7 mouse cellular contexts compared by ENCODE assay signal in the genomic region with DNA sequence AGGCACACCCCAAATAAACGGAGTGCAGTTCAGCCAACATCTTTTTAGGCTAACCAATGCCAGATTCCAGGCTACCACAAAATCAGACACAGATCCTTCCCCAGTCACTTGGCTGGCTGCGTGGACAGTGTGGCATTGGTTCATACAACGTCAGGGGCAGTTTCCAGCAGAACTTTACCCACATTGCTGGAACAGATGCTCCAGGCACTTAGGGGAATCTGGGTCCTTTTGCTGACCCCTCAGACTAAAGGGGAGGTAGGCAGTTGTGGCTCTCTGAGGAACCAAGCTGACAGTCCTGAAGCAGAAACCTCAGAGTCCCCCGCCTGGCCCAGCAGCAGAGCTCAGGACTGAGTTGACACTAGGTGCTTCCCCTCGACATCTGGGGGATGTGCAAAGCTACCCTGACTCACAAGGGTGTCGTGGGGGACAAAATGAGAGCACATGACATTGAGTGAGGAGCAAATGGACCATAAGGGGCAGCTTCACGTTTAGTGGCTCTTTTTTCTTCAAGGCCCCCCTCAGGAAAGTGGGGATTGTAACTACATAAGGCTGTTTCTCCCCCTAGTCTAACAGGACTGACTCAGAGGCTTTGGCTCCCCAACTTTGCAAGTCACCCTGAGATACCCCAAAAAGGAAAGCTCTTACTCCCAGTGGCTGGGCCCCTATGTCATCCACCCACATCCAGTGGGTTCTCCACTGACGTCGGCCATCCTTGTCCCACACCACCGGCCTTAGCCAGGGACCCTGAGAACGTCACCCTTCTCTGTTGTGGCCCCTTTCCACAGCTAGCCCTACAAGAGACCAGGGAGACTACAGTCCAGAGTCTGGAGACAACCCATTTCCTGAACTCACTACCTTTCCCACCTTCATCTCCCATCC. TPM values are rescaled to one million over a fixed set of nuclear protein-coding genes. Genes with fewer than 3 reads are reported as not detected.
DNase-seq lines count a peak whose midpoint lies in the region; ATAC-seq and TF ChIP-seq lines count a peak whose summit lies in the region.

No protein-coding gene starts in this region.

- no peaks in the 10 kb centered on the region for H3K9me3 ChIP-seq in kidney, postnatal 0 days (replicated peaks; ENCODE audit: low read length)
- H3K9me3 ChIP-seq in CH12.LX (replicated peaks; ENCODE audit: low read length): no peaks in the 10 kb centered on the region
- no peaks in the 10 kb centered on the region for H3K9me3 ChIP-seq in embryonic facial prominence, embryonic 14.5 days (ENCODE audit: control insufficient read depth, low read length)
- no peaks in the 10 kb centered on the region for H3K9me3 ChIP-seq in midbrain, embryonic 15.5 days

- H3K4me1 ChIP-seq in kidney, postnatal 0 days (replicated peaks; ENCODE audit: insufficient read depth, low read length): peaks cover 15% of the 10 kb centered on the region
- peaks cover 29 to 47% of the 10 kb centered on the region in 2 experiments for H3K4me1 ChIP-seq in CH12.LX (ENCODE audit: control insufficient read depth in 1 of 2, insufficient read depth in 2 of 2)
- peaks cover 25% of the 10 kb centered on the region for H3K4me1 ChIP-seq in embryonic facial prominence, embryonic 14.5 days (ENCODE audit: control insufficient read depth, insufficient read depth, low read length)
- H3K4me1 ChIP-seq in midbrain, embryonic 15.5 days: peaks cover 6% of the 10 kb centered on the region

- dilution Hi-C loops in CH12.LX (cut with MboI; ENCODE audit: extremely low pct_ligation_motif_present, extremely low pct_unique_long_range_greater_than_20kb, low sequenced_read_pairs): no loop called here

- no peaks in the 10 kb centered on the region for H3K27me3 ChIP-seq in kidney, postnatal 0 days (ENCODE audit: insufficient read depth, low read length)
- no peaks in the 10 kb centered on the region for H3K27me3 ChIP-seq in CH12.LX (replicated peaks)
- H3K27me3 ChIP-seq in embryonic facial prominence, embryonic 14.5 days (replicated peaks; ENCODE audit: control insufficient read depth, insufficient read depth, low read length): no peaks in the 10 kb centered on the region
- H3K27me3 ChIP-seq in midbrain, embryonic 15.5 days (replicated peaks): peaks cover 16% of the 10 kb centered on the region

- no peak for ATAC-seq in kidney, postnatal 0 days (replicated peaks; ENCODE audit: low FRiP score, low read depth)
- no peak for ATAC-seq in embryonic facial prominence, embryonic 14.5 days (ENCODE audit: low read depth)
- ATAC-seq in midbrain, embryonic 15.5 days (replicated peaks): no peak

- TF ChIP-seq RAD21 in CH12.LX (IDR thresholded peaks at IDR 0.05; ENCODE audit: low read depth, low read length): no peak

- H3K36me3 ChIP-seq in kidney, postnatal 0 days (ENCODE audit: insufficient read depth, low read length): no peaks in the 10 kb centered on the region
- H3K36me3 ChIP-seq in CH12.LX (replicated peaks in 1 of 2; ENCODE audit: control insufficient read depth in 1 of 2, insufficient read depth in 1 of 2, low read length in 1 of 2): peaks cover 0 to 15% of the 10 kb centered on the region in 2 experiments
- H3K36me3 ChIP-seq in embryonic facial prominence, embryonic 14.5 days (ENCODE audit: control insufficient read depth, insufficient read depth, low read length): no peaks in the 10 kb centered on the region
- H3K36me3 ChIP-seq in macrophage (ENCODE audit: inconsistent target): no peaks in the 10 kb centered on the region
- no peaks in the 10 kb centered on the region for H3K36me3 ChIP-seq in midbrain, embryonic 15.5 days (replicated peaks)

- TF ChIP-seq POLR2A in CH12.LX (IDR thresholded peaks at IDR 0.05; ENCODE audit: low read depth, low read length): no peak

- peak; percentile 69 for TF ChIP-seq EP300 in CH12.LX (IDR thresholded peaks at IDR 0.05; ENCODE audit: low read length)

- no peak for DNase-seq in kidney, postnatal 0 days (ENCODE audit: low spot score)
- DNase-seq in kidney, postnatal 4 days: no peak
- peak; percentile 75 for DNase-seq in CH12.LX (ENCODE audit: extremely low read depth)
- no peak for DNase-seq in embryonic facial prominence, embryonic 14.5 days (ENCODE audit: low spot score)
- no peak for DNase-seq in layer of hippocampus, adult 2 months (ENCODE audit: low spot score in 2 of 2)

- H3K27ac ChIP-seq in kidney, postnatal 0 days: no peak overlapping the region
- H3K27ac ChIP-seq in CH12.LX (ENCODE audit: insufficient read depth, low read depth) (peak overlapping the region; percentile 51; the same call in 1 of the 2 replicates), macrophage (no peak overlapping the region)
- H3K27ac ChIP-seq in embryonic facial prominence, embryonic 14.5 days (replicated peaks; ENCODE audit: low read depth, low read length): peak overlapping the region; percentile 28
- H3K27ac ChIP-seq in layer of hippocampus, adult 2 months: no peak overlapping the region
- no peak overlapping the region for H3K27ac ChIP-seq in midbrain, embryonic 15.5 days

- in situ Hi-C loops in CH12.LX (cut with MboI; ENCODE audit: low pct_ligation_motif_present, low pct_unique_long_range_greater_than_20kb, low sequenced_read_pairs): no loop called here

- H3K4me3 ChIP-seq in kidney, postnatal 0 days (replicated peaks; ENCODE audit: low read depth, low read length): 0 out of 2 replicates have a peak overlapping the region, but pooled peaks have one; percentile 79
- peak overlapping the region; percentile 76 to 78 (median 77) for H3K4me3 ChIP-seq in CH12.LX (replicated peaks in 1 of 3; ENCODE audit: low read depth in 2 of 3, low read length in 2 of 3, poor library complexity in 1 of 3)
- peak overlapping the region; percentile 64 for H3K4me3 ChIP-seq in embryonic facial prominence, embryonic 14.5 days (ENCODE audit: low read depth, low read length)
- peak overlapping the region; percentile 71; the same call in 1 of the 2 replicates for H3K4me3 ChIP-seq in macrophage (ENCODE audit: inconsistent target)
- no peak overlapping the region for H3K4me3 ChIP-seq in layer of hippocampus, adult 2 months
- no peak overlapping the region for H3K4me3 ChIP-seq in midbrain, embryonic 15.5 days

- 65% methylated on average over 11 of the region's 11 CpGs for whole genome bisulfite sequencing in kidney, postnatal 0 days
- 56% methylated on average over 11 of the region's 11 CpGs for WGBS in embryonic facial prominence, embryonic 14.5 days
- 74% methylated on average over 10 of the region's 11 CpGs for WGBS in macrophage (ENCODE audit: missing documents)
- 81% methylated on average over 11 of the region's 11 CpGs for WGBS in midbrain, embryonic 15.5 days

- 0 out of 2 replicates have a peak overlapping the region, but pooled peaks have one; percentile 82 for H3K9ac ChIP-seq in kidney, postnatal 0 days (ENCODE audit: low read depth, low read length)
- peak overlapping the region; percentile 67 for H3K9ac ChIP-seq in CH12.LX (ENCODE audit: insufficient read depth, low read depth)
- peak overlapping the region; percentile 77; the same call in 1 of the 2 replicates for H3K9ac ChIP-seq in embryonic facial prominence, embryonic 14.5 days (ENCODE audit: low read depth, low read length)
- no peak overlapping the region for H3K9ac ChIP-seq in midbrain, embryonic 15.5 days

- H3K79me2 ChIP-seq in CH12.LX (replicated peaks; ENCODE audit: control insufficient read depth, extremely low read depth, insufficient read depth, poor library complexity, severe bottlenecking) (peaks cover 2% of the 10 kb centered on the region), macrophage (ENCODE audit: inconsistent target) (peaks cover 44% of the 10 kb centered on the region; the same call in 1 of the 2 replicates)

- H3K4me2 ChIP-seq in kidney, postnatal 0 days (ENCODE audit: low read length): peak overlapping the region; percentile 66
- H3K4me2 ChIP-seq in CH12.LX (ENCODE audit: insufficient read depth, low read depth, poor library complexity, severe bottlenecking): peak overlapping the region; percentile 99
- H3K4me2 ChIP-seq in embryonic facial prominence, embryonic 14.5 days (ENCODE audit: low read depth, low read length): peak overlapping the region; percentile 92
- H3K4me2 ChIP-seq in midbrain, embryonic 15.5 days: no peak overlapping the region

- no peak for TF ChIP-seq CTCF in kidney, postnatal 0 days (IDR thresholded peaks at IDR 0.05; ENCODE audit: low read depth)
- no peak for TF ChIP-seq CTCF in CH12.LX (conservative IDR thresholded peaks at IDR 0.05 in 1 of 2, IDR thresholded peaks at IDR 0.05 in 1 of 2; ENCODE audit: low read depth in 2 of 2, low read length in 2 of 2)
- no peak for TF ChIP-seq CTCF in layer of hippocampus, adult 2 months (conservative IDR thresholded peaks at IDR 0.05)

TF ChIP-seq in CH12.LX, 34 proteins besides CTCF, POLR2A, EP300 and RAD21 (continues in another document):
- TF ChIP-seq GABPA (IDR thresholded peaks at IDR 0.05; ENCODE audit: insufficient replicate concordance, low read depth, low read length): no peak

RNA-seq across cellular contexts. Expression of a gene that starts 1.4 kb away (rescaled TPM):
- 17.9 and 19.6 TPM in 2 replicates for polyA plus RNA-seq in kidney, postnatal 0 days (2015; fragmentation: Nextera tagmentation; extraction: Ambion mirVana)
- total RNA-seq in CH12.LX (2012; rRNA removed) (30.5 and 38.7 TPM in 2 replicates), CH12.LX (2014; rRNA removed) (16.9 and 21.3 TPM in 2 replicates)
- polyA plus RNA-seq in CH12.LX (2012; ENCODE audit: insufficient read length, low read depth) (32.3 and 42.8 TPM in 2 replicates), macrophage (2018) (8.7 to 19.3 TPM (median 11.1 TPM) in 3 replicates)
- polyA plus RNA-seq in embryonic facial prominence, embryonic 14.5 days (2014; fragmentation: Nextera tagmentation; extraction: Ambion mirVana): 19.7 and 21.2 TPM in 2 replicates
- 100 to 1,000 TPM in 1 of 26 experiments, 10 to 100 TPM in 25; 14.5 to 134 (median 47.7) TPM for total RNA-seq in macrophage (2018; cell fraction: chromatin; rRNA removed)
- total RNA-seq in macrophage (2018; cell fraction: cytosol; rRNA removed): 10 to 100 TPM in 24 of 26 experiments, 1 to 10 TPM in 2; 8.2 to 22.8 (median 16.7) TPM
- total RNA-seq in macrophage (2018; cell fraction: nucleus; rRNA removed): 10 to 100 TPM; 11.6 to 42.9 (median 24.2) TPM
- 1 to 10 TPM; 2.0 to 2.7 TPM for total RNA-seq in layer of hippocampus, adult 2 months (2021)
- 1.8 and 3.3 TPM in 2 replicates for polyA plus RNA-seq in midbrain, embryonic 15.5 days (2015; fragmentation: Nextera tagmentation; extraction: Ambion mirVana)

RNA-seq across cellular contexts. Expression of a gene that starts 46.9 kb away (rescaled TPM):
- polyA plus RNA-seq in kidney, postnatal 0 days (2015; fragmentation: Nextera tagmentation; extraction: Ambion mirVana): 29.9 and 33.8 TPM in 2 replicates
- total RNA-seq in CH12.LX (2012; rRNA removed) (2.5 and 3.1 TPM in 2 replicates), CH12.LX (2014; rRNA removed) (1.5 and 1.6 TPM in 2 replicates)
- polyA plus RNA-seq in CH12.LX (2012; ENCODE audit: insufficient read length, low read depth) (3.9 and 4.4 TPM in 2 replicates), macrophage (2018) (10.4 to 14.7 TPM (median 12.5 TPM) in 3 replicates)
- 30.8 and 32.6 TPM in 2 replicates for polyA plus RNA-seq in embryonic facial prominence, embryonic 14.5 days (2014; fragmentation: Nextera tagmentation; extraction: Ambion mirVana)
- 100 to 1,000 TPM in 9 of 26 experiments, 10 to 100 TPM in 17; 16.9 to 196 (median 81.9) TPM for total RNA-seq in macrophage (2018; cell fraction: chromatin; rRNA removed)
- total RNA-seq in macrophage (2018; cell fraction: cytosol; rRNA removed): 10 to 100 TPM in 25 of 26 experiments, 1 to 10 TPM in 1; 8.5 to 23.6 (median 17.8) TPM
- total RNA-seq in macrophage (2018; cell fraction: nucleus; rRNA removed): 100 to 1,000 TPM in 3 of 26 experiments, 10 to 100 TPM in 23; 12.8 to 118 (median 53.4) TPM
- 10 to 100 TPM; 51.1 to 55.7 TPM for total RNA-seq in layer of hippocampus, adult 2 months (2021)
- polyA plus RNA-seq in midbrain, embryonic 15.5 days (2015; fragmentation: Nextera tagmentation; extraction: Ambion mirVana): 35.8 and 37.4 TPM in 2 replicates

Comparison
In these comparisons a context has a peak if more than half of its experiments do, and no peak if none do; other contexts are left out.
1. H3K27ac ChIP-seq: peak in CH12.LX (single experiment) and embryonic facial prominence, embryonic 14.5 days (single experiment); none in kidney, postnatal 0 days (single experiment), macrophage (single experiment), layer of hippocampus, adult 2 months (single experiment) and midbrain, embryonic 15.5 days (single experiment).
2. H3K4me3 ChIP-seq: peak in kidney, postnatal 0 days (single experiment), CH12.LX (3 of 3), embryonic facial prominence, embryonic 14.5 days (single experiment) and macrophage (single experiment); none in layer of hippocampus, adult 2 months (single experiment) and midbrain, embryonic 15.5 days (single experiment).